Mouse (Mus musculus) limb, embryonic 15.5 days (tissue): ENCODE data around the gene Gtpbp4. TPM values are rescaled to one million over a fixed set of nuclear protein-coding genes. Genes with fewer than 3 reads are reported as not detected.
"Not testable (repeated sequence)": the region's sequence is repeated elsewhere in the genome, so short reads cannot be mapped to it uniquely, and the experiment has no call there.

ENCODE experiments used
- ATAC-seq: fragments of 200-750 bp; cut with Nextera tagmentation; 2 replicates; pipeline ENCODE4 v1.8.0; 2017; ENCODE audit warnings: low read depth, moderate TSS enrichment; ENCODE audit not compliant: insufficient number of reproducible peaks, low FRiP score, low TSS enrichment
- H3K27ac ChIP-seq: fragments of 300-500 bp; sonication (generic); 2 replicates; pipeline ENCODE4 v1.5.1; 2015; ENCODE audit warnings: moderate library complexity, mild to moderate bottlenecking, inconsistent platforms
- H3K27me3 ChIP-seq: fragments of 300-500 bp; sonication (generic); 2 replicates; pipeline ENCODE4 v1.6.1; 2015; ENCODE audit warnings: inconsistent platforms
- H3K36me3 ChIP-seq: fragments of 300-500 bp; sonication (generic); 2 replicates; pipeline ENCODE4 v1.6.1; 2015; ENCODE audit warnings: inconsistent platforms
- H3K4me1 ChIP-seq: fragments of 300-500 bp; sonication (generic); 2 replicates; pipeline ENCODE4 v1.6.1; 2015; ENCODE audit warnings: inconsistent platforms
- H3K4me2 ChIP-seq: fragments of 300-500 bp; sonication (generic); 2 replicates; pipeline ENCODE4 v1.6.1; 2015; ENCODE audit warnings: mild to moderate bottlenecking, inconsistent platforms
- H3K4me3 ChIP-seq: fragments of 300-500 bp; sonication (generic); 2 replicates; pipeline ENCODE4 v1.5.1; 2015; ENCODE audit warnings: mild to moderate bottlenecking, inconsistent platforms
- H3K9ac ChIP-seq: fragments of 300-500 bp; sonication (generic); 2 replicates; pipeline ENCODE4 v1.6.1; 2015; ENCODE audit warnings: inconsistent platforms
- H3K9me3 ChIP-seq: fragments of 300-500 bp; sonication (generic); 2 replicates; pipeline ENCODE4 v1.6.1; 2016; ENCODE audit warnings: inconsistent platforms
- WGBS: fragments of 180-500 bp; shearing (Covaris S2); methylation state at CpG from one replicate; pipeline ENCODE4 v1.1.7; 2015; 5-methylcytosine and 5-hydroxymethylcytosine counted together
- polyA plus RNA-seq: library from polyadenylated mRNA; unstranded; fragments of >200 nt; fragmentation: Nextera tagmentation; extraction: Ambion mirVana; gene quantifications from 2 replicates; pipeline ENCODE4 v1.2.1, GENCODE M21; 2015

Gtpbp4 gene
- polyA plus RNA-seq, 1 experiment from 2014 or later, result 80.7 TPM

GRCm38 (mm10) chr13:8965224-8965623 lies 30.7 kb downstream of the Gtpbp4 start:
- H3K4me2 ChIP-seq, result no peak overlapping the region
- WGBS, result 92% methylated on average over 5 of the region's 5 CpGs

GRCm38 (mm10) chr13:8962266-8962665 lies 33.6 kb downstream of the Gtpbp4 start:
- H3K4me2 ChIP-seq, H3K9ac ChIP-seq, H3K27me3 ChIP-seq, H3K36me3 ChIP-seq, H3K4me1 ChIP-seq, ATAC-seq, H3K4me3 ChIP-seq, H3K27ac ChIP-seq, H3K9me3 ChIP-seq: not testable (repeated sequence)
- WGBS, result 30% methylated on average over 5 of the region's 5 CpGs

More at GRCm38 (mm10) chr13:8965224-8965623, 30.7 kb downstream of the Gtpbp4 start:
- no peaks in the 10 kb centered on the region for H3K4me1 ChIP-seq
- peaks cover 24% of the 10 kb centered on the region; the same call in 1 of the 2 replicates for H3K36me3 ChIP-seq
- H3K9ac ChIP-seq, result no peak overlapping the region
- no peaks in the 10 kb centered on the region for H3K9me3 ChIP-seq
- no peak overlapping the region for H3K4me3 ChIP-seq
- ATAC-seq, result no peak
- H3K27me3 ChIP-seq, result no peaks in the 10 kb centered on the region
- no peak overlapping the region for H3K27ac ChIP-seq

- not testable (repeated sequence) for H3K27ac ChIP-seq, H3K4me3 ChIP-seq, H3K9ac ChIP-seq, H3K36me3 ChIP-seq, H3K27me3 ChIP-seq, ATAC-seq, H3K9me3 ChIP-seq, H3K4me2 ChIP-seq, H3K4me1 ChIP-seq
- WGBS, result 57% methylated on average over 3 of the region's 3 CpGs
Measured at GRCm38 (mm10) chr13:8961128-8961888, 34.6 kb downstream of the Gtpbp4 start.

GRCm38 (mm10) chr13:8959554-8959953 lies 36.3 kb downstream of the Gtpbp4 start:
- not testable (repeated sequence) for H3K4me1 ChIP-seq, H3K27me3 ChIP-seq, ATAC-seq, H3K27ac ChIP-seq, H3K4me2 ChIP-seq, H3K9ac ChIP-seq, H3K9me3 ChIP-seq, H3K36me3 ChIP-seq, H3K4me3 ChIP-seq
- 83% methylated on average over 5 of the region's 6 CpGs for WGBS

- ATAC-seq, H3K27ac ChIP-seq, H3K36me3 ChIP-seq, H3K9me3 ChIP-seq, H3K27me3 ChIP-seq, H3K9ac ChIP-seq, H3K4me1 ChIP-seq, H3K4me2 ChIP-seq, H3K4me3 ChIP-seq: not testable (repeated sequence)
- 45% methylated on average over 1 of the region's 5 CpGs for WGBS
Measured at GRCm38 (mm10) chr13:8959058-8959457, 36.8 kb downstream of the Gtpbp4 start.

- not testable (repeated sequence) for ATAC-seq, H3K4me1 ChIP-seq, H3K4me2 ChIP-seq, H3K4me3 ChIP-seq, H3K9me3 ChIP-seq, H3K9ac ChIP-seq, H3K36me3 ChIP-seq, H3K27ac ChIP-seq, H3K27me3 ChIP-seq
- WGBS, result no CpG with 5 or more reads among the region's 5 CpGs
Measured at GRCm38 (mm10) chr13:8956873-8957272, 39.0 kb downstream of the Gtpbp4 start.

GRCm38 (mm10) chr13:8955127-8955526 lies 40.8 kb downstream of the Gtpbp4 start:
- 76% methylated on average over 2 of the region's 2 CpGs for WGBS
- H3K4me3 ChIP-seq, ATAC-seq, H3K27me3 ChIP-seq, H3K27ac ChIP-seq, H3K36me3 ChIP-seq, H3K9ac ChIP-seq, H3K9me3 ChIP-seq, H3K4me1 ChIP-seq, H3K4me2 ChIP-seq: not testable (repeated sequence)

- not testable (repeated sequence) for H3K4me1 ChIP-seq, H3K4me3 ChIP-seq, H3K36me3 ChIP-seq, H3K9ac ChIP-seq, H3K9me3 ChIP-seq, H3K4me2 ChIP-seq, H3K27me3 ChIP-seq, ATAC-seq, H3K27ac ChIP-seq
Measured at GRCm38 (mm10) chr13:8952563-8952962, 43.3 kb downstream of the Gtpbp4 start, which contains the start of gene Idi2. Gene Idi2 (plus strand): TSS chr13:8952863.

GRCm38 (mm10) chr13:8948131-8948530 lies 47.8 kb downstream of the Gtpbp4 start, which contains the start of gene Gm9745:
Gene Gm9745 (minus strand): TSS chr13:8948231.
- H3K27me3 ChIP-seq, H3K36me3 ChIP-seq, H3K27ac ChIP-seq, H3K9ac ChIP-seq, H3K4me3 ChIP-seq, ATAC-seq, H3K4me2 ChIP-seq, H3K4me1 ChIP-seq, H3K9me3 ChIP-seq: not testable (repeated sequence)

GRCm38 (mm10) chr13:8943828-8944227 lies 52.1 kb downstream of the Gtpbp4 start:
- not testable (repeated sequence) for H3K4me1 ChIP-seq, H3K27me3 ChIP-seq, H3K9ac ChIP-seq, H3K4me3 ChIP-seq, ATAC-seq, H3K27ac ChIP-seq, H3K4me2 ChIP-seq, H3K36me3 ChIP-seq, H3K9me3 ChIP-seq
- no CpG with 5 or more reads among the region's 5 CpGs for WGBS

GRCm38 (mm10) chr13:8941701-8942100 lies 54.2 kb downstream of the Gtpbp4 start:
- not testable (repeated sequence) for H3K27me3 ChIP-seq, H3K36me3 ChIP-seq, H3K4me2 ChIP-seq, H3K4me3 ChIP-seq, H3K27ac ChIP-seq, ATAC-seq, H3K4me1 ChIP-seq, H3K9me3 ChIP-seq, H3K9ac ChIP-seq
- WGBS, result 58% methylated on average over 1 of the region's 5 CpGs

GRCm38 (mm10) chr13:8941110-8941509 lies 54.8 kb downstream of the Gtpbp4 start:
- 85% methylated on average over 4 of the region's 4 CpGs for WGBS
- H3K4me1 ChIP-seq, ATAC-seq: not testable (repeated sequence)

More at GRCm38 (mm10) chr13:8941110-8941509, 54.8 kb downstream of the Gtpbp4 start:
- H3K36me3 ChIP-seq, H3K27ac ChIP-seq, H3K9ac ChIP-seq, H3K4me2 ChIP-seq, H3K9me3 ChIP-seq, H3K4me3 ChIP-seq, H3K27me3 ChIP-seq: not testable (repeated sequence)
